Mouse (Mus musculus): ENCODE measurements around the gene Cd163.

Cd163 gene

DNA sequence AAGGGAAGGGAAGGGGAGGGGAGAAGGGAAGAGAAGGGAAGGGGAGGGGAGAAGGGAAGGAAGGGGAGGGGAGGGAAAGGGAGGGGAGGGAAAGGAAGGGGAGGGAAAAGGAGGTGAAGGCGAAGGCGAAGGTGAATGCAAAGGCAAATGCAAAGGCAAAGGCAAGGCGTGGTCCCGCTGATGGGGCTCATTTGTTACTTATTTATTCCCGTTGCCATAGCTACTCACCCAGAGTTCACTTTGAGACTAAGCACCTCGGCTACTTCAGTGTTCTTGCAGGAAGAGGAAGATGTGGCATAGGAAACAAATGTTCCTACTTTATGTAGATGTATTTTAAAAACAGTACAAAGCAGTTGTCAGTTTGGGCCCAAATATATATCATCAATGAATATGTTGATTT, 56.1 kb downstream of the Cd163 start:
- DNase-seq (ENCODE audit: extremely low read depth, low read depth) = no peak

DNA sequence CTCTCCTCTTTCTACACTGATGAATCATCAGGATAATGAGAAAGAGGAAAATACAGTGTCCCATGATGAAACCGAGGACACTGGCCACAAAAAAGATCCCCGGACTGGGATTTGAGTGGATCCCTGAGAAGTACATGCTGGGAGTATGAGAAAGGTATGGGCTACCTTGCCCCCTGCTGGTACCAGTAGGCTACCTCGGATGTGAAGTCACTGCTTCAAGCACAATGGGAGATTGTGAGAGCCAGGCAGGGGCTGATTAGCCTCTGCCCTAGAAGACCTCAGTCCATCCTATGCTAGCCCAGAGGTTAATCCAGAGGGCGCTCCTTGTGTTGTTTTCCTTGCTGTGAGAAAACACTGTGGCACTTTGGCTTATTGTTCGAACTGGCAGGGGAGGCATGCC, 59.9 kb downstream of the Cd163 start:
- DNase-seq (ENCODE audit: extremely low read depth, low read depth) = no peak

DNA sequence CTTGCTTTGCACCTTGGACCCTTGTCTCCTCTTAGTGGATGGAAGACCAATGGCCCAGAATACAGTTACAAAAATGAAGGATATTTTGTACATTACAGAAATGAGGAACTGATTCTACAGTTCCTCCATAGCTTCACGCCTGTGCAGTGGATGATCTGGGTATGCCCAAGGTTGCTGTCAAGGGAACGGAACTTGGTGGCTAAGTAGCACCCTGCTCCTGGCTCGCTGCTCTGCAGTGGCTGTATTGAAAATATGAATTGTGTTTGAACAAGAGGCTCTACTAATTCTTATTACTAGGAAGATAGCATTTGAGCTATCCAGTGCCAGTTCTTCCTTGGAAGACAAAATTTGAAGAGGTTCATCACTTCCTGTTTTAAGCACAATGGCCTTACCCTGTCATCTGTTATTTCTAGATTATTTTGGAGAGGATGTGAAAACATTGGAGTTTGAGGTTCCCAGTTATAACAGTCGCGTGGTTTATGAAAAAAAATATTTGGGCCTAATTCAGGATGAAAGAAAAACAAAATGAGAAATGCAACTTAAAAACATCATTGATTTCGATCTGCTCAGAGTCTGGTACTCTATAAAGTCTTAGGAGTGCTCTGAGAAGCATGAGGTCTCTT, 69.2 kb downstream of the Cd163 start:
- peak; percentile 77 for DNase-seq (ENCODE audit: extremely low read depth, low read depth)

DNA sequence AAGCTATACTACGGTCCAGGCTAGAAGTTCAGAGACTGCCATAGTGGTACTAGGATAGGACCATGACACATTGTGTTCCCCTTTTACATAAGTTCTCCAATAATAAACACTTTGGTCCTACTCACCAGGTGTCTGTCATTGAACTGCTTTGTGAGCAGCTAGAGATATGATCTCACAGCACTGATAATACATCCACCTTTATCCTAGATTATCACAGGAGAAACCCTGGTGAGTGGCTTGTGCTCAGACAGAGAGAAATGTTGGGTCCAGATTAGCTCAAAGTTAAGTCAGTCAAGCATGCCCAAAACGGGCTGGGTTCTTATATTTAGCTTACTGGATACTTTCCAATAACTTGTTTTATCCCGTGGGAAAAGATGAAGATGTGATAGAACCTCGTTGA, 70.2 kb downstream of the Cd163 start:
- DNase-seq (ENCODE audit: extremely low read depth, low read depth) = peak; percentile 36

DNA sequence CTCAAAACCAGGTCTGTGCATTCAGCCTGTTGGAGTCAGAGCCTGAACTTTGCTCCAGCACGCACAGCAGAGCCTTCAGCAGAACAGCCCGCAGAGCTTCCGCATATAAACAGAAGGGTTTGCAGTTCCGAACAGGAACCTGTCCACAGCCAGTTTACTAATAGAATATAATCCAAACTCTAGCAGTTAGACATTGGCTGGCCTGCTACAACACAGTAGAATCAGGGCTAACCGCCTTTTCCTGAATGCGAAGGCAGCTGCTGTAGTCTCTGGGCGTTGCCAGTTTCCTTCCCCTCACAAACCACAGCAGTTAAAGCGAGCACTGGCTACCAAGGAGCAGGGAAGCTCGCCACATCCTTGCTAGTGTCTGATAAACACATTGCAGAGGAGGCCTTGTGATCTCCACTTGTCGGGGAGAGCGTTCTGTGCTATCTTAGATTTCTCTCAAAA, 71.0 kb downstream of the Cd163 start:
- peak; percentile 99 for DNase-seq (ENCODE audit: extremely low read depth, low read depth)

DNA sequence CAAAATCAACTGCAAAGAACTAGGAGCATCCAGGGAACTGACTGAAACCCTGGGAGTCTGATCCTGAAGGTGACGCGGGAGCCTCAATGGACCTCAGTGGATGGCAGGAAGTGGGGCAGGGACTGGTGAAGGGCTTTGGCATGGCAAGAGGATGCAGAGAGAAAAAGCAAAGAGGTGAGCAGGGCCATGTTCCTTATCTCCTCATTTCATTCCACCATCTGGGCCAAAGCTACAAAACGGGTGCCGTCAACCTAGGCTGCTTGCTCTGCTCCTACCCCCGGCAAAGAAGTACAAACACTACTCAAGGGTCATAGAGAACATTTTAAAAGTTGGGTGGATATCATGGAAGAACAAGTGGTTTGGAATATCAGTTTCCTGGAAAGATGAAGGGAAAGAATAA, 71.9 kb downstream of the Cd163 start:
- DNase-seq (ENCODE audit: extremely low read depth, low read depth) = peak; percentile 63

DNA sequence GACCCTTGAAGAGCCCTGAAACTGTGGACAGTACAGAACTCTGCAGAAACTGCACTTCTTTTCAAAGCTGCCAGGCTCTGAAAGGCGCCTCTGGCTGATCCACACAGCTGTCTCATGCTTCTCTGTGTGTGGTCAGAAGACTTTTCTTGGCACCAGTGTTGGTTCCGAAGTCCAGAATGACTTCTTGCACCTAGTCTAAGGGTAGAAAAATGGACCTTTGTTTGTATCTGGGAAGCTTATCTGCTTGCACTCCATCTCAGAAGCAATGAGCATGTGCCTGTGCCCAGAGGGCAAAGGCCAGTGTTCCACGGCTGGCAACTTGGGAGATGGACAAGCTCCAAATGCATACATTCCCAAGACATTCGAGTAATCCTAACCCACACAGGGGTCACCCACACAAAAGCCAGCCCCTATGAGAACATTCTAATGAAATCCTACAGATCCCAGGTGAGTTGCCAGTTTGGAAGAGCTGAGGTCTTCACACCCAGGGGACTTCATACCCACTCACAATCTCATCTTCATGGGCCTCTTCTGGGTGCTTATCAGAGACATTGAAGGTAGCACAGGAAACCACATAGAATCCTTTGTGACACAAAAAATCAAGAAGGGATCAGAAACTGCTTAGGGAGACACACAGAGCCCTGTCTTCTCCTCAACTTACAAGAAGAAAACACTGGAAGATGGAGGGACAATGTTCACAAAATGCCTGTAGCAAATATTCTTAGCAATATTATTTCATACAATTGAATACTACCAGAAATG, 73.2 kb downstream of the Cd163 start:
- DNase-seq (ENCODE audit: extremely low read depth, low read depth) = no peak

DNA sequence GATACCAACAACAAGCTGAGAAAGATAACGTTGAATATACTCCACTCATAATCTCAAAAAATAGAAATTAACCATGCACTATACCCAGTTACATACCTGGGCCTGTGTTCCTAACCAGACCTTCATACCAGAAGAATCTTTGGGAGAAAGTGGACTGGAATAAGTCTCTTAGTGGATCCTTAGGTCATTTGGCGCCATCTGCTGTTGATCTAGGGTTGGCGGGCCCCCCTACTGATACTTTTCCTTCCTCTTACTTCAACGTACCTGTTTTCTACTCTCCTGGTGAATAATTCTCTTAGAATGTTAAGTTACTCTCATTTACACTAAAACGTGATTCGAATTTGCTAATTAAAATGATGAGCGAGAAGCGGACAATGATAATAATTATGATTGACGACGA, 74.9 kb downstream of the Cd163 start:
- DNase-seq (ENCODE audit: extremely low read depth, low read depth) = peak; percentile 47
